Mouse (Mus musculus) lung, postnatal 14 days (tissue): Measurements from ENCODE around the gene Ppp1r21.

Experiments used
- DNase-seq: peaks from one replicate; pipeline ENCODE4 v3.0.0; 2021

The Ppp1r21 gene

GRCm38 (mm10) chr17:88529519-88530235 is at the start of gene Ppp1r21:
Gene Ppp1r21 (plus strand): TSS chr17:88530118.
- peak; percentile 99 for DNase-seq

GRCm38 (mm10) chr17:88480369-88480768 is 49.5 kb upstream of the Ppp1r21 start:
- no peak for DNase-seq

- DNase-seq, result no peak
Measured at GRCm38 (mm10) chr17:88481062-88481461, 48.9 kb upstream of the Ppp1r21 start.

GRCm38 (mm10) chr17:88481587-88481986 is 48.3 kb upstream of the Ppp1r21 start:
- DNase-seq, result no peak

GRCm38 (mm10) chr17:88484539-88484938 is 45.4 kb upstream of the Ppp1r21 start:
- no peak for DNase-seq

GRCm38 (mm10) chr17:88484951-88485350 is 45.0 kb upstream of the Ppp1r21 start:
- no peak for DNase-seq

GRCm38 (mm10) chr17:88490546-88490945 is 39.4 kb upstream of the Ppp1r21 start:
- no peak for DNase-seq

GRCm38 (mm10) chr17:88491366-88492106 is 38.4 kb upstream of the Ppp1r21 start:
- no peak for DNase-seq

- no peak for DNase-seq
Measured at GRCm38 (mm10) chr17:88492107-88492460, 37.8 kb upstream of the Ppp1r21 start.

GRCm38 (mm10) chr17:88493551-88493950 is 36.4 kb upstream of the Ppp1r21 start:
- no peak for DNase-seq

GRCm38 (mm10) chr17:88494121-88494771 is 35.7 kb upstream of the Ppp1r21 start:
- DNase-seq, result peak; percentile 19

GRCm38 (mm10) chr17:88494772-88495132 is 35.2 kb upstream of the Ppp1r21 start:
- DNase-seq, result no peak

GRCm38 (mm10) chr17:88498090-88498682 is 31.7 kb upstream of the Ppp1r21 start:
- DNase-seq, result no peak

- DNase-seq, result no peak
Measured at GRCm38 (mm10) chr17:88504056-88504455, 25.9 kb upstream of the Ppp1r21 start.

GRCm38 (mm10) chr17:88505275-88505723 is 24.6 kb upstream of the Ppp1r21 start:
- no peak for DNase-seq

GRCm38 (mm10) chr17:88505941-88506340 is 24.0 kb upstream of the Ppp1r21 start:
- no peak for DNase-seq

GRCm38 (mm10) chr17:88507376-88507775 is 22.5 kb upstream of the Ppp1r21 start:
- peak; percentile 51 for DNase-seq

GRCm38 (mm10) chr17:88508846-88509508 is 20.9 kb upstream of the Ppp1r21 start:
- DNase-seq, result peak; percentile 81

GRCm38 (mm10) chr17:88509999-88510398 is 19.9 kb upstream of the Ppp1r21 start:
- no peak for DNase-seq

GRCm38 (mm10) chr17:88511095-88511551 is 18.8 kb upstream of the Ppp1r21 start:
- peak; percentile 91 for DNase-seq

GRCm38 (mm10) chr17:88516477-88516876 is 13.4 kb upstream of the Ppp1r21 start:
- no peak for DNase-seq

GRCm38 (mm10) chr17:88527781-88528180 is 2.1 kb upstream of the Ppp1r21 start:
- peak; percentile 35 for DNase-seq

- no peak for DNase-seq
Measured at GRCm38 (mm10) chr17:88530236-88530619, 310 bp downstream of the Ppp1r21 start.
